Mouse (Mus musculus) liver, adult 2 months (tissue): ENCODE data around the gene Tgds.

ENCODE experiments used
- CTCF ChIP-seq: fragments of 200-500 bp; IDR thresholded peaks from 2 replicates; pipeline ENCODE4 v1.5.1; 2011; ENCODE audit warnings: low read depth, low read length, control low read depth
- POLR2A ChIP-seq: fragments of 200-500 bp; IDR thresholded peaks from 2 replicates; pipeline ENCODE4 v1.6.1; 2011; ENCODE audit warnings: low read length, control low read depth; ENCODE audit not compliant: insufficient read depth; ENCODE audit errors: extremely low read depth

- TF ChIP-seq CTCF (no peak), POLR2A (no peak)
Measured at GRCm38 (mm10) chr14:118088437-118089207, 43.9 kb downstream of the Tgds start.
